Mouse (Mus musculus) urinary bladder, postnatal 25 days (tissue): Measurements from ENCODE around the gene Kctd10.

Experiments
- DNase-seq: peaks from one replicate; pipeline ENCODE4 v3.0.0; 2022; ENCODE audit warnings: low spot score

The Kctd10 gene

DNA sequence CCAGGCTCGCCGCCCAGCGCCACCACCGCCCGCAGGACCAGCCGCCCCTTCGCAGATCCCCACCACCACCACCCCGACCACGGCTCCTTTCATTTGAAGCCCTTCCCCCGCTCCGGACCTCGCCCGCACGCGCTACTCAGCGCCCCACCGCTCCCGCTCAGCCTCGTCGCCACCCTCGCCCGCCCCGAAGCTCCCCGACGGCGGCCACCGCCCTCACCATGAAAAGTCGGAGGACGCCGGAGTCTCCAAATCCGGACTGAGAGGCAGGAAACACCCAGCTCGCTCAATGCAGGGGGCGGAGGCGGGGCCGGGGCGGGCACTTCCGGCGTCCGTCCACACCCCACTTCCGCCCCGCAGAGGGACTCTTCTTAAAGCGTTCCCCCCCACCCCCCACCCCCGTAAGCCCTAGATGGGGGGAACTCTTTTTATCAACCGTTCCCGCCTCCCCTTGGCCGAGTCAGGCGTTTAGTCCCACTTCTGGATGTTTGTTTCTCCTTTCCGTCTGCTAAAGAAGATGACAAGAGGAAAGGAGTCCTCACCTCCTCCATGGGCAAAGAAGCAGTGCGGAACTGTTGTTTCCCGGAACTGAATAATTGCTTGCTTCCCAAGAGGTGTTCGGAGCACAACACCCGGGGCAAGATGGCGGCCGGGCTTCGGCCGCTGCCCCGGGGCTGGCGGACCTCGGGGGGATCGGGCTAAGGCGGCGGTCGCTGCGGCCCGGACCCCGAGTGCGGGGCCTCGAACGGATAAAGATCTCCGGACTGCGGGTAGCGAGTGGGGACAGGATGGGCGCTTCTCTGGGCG is at the start of gene Kctd10, which contains the start of gene Ube3b:
TSS of gene Kctd10 (minus strand) at position 300 of the 804 bp plus-strand sequence.
TSS of gene Ube3b (plus strand) at position 399 of the 804 bp plus-strand sequence.
- DNase-seq = peak; percentile 73

GRCm38 (mm10) chr5:114429781-114430180 is 49.5 kb upstream of the Kctd10 start:
- DNase-seq = no peak

GRCm38 (mm10) chr5:114428621-114429020 is 48.3 kb upstream of the Kctd10 start:
- no peak for DNase-seq

DNA sequence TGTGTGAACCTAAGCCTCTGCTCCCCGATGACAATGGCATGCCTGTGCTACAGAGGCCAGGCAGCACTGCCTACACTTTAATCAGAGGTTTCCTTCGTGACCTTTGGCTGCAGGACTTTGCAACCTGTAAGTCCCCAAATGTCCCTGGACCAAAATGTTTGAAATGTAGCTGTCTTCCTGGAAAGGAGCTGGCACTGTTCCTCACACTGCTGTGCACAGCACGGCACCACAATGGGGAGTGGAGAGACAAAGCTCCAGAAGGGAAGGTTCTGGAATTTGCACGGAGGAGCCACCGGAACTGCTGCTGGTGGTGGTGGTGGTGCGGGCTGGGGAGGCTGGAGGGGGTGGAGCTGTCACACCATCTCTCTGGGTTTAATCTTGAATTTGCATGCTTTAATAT is 46.4 kb upstream of the Kctd10 start:
- no peak for DNase-seq

GRCm38 (mm10) chr5:114423961-114424360 is 43.7 kb upstream of the Kctd10 start:
- no peak for DNase-seq

- no peak for DNase-seq
These were observed 42.3 kb upstream of the Kctd10 start for GRCm38 (mm10) chr5:114422591-114422990.

- no peak for DNase-seq
These were observed 41.4 kb upstream of the Kctd10 start for GRCm38 (mm10) chr5:114421561-114422298.

GRCm38 (mm10) chr5:114418541-114418940 is 38.2 kb upstream of the Kctd10 start:
- DNase-seq = no peak

- no peak for DNase-seq
These were observed 36.5 kb upstream of the Kctd10 start for GRCm38 (mm10) chr5:114416855-114417254.

DNA sequence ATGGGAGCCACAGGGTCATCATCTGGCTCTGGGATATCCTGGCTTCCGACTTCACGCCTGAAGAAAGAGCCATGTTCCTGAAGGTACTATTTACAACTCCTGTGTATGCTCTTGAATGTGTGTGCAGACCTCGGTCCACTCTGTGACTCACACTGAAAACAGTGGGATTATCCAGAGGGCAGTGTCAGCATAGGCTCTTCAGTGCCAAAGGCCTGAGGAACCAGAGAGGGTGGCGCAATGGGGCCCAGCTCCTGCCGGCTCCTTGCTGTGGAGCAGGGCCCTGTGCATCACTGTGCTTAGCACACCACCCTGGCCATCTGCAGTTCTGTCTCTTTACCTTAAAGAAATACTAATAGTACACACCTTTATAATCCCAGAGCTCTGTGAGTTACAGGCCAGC is 35.3 kb upstream of the Kctd10 start:
- DNase-seq = no peak

DNA sequence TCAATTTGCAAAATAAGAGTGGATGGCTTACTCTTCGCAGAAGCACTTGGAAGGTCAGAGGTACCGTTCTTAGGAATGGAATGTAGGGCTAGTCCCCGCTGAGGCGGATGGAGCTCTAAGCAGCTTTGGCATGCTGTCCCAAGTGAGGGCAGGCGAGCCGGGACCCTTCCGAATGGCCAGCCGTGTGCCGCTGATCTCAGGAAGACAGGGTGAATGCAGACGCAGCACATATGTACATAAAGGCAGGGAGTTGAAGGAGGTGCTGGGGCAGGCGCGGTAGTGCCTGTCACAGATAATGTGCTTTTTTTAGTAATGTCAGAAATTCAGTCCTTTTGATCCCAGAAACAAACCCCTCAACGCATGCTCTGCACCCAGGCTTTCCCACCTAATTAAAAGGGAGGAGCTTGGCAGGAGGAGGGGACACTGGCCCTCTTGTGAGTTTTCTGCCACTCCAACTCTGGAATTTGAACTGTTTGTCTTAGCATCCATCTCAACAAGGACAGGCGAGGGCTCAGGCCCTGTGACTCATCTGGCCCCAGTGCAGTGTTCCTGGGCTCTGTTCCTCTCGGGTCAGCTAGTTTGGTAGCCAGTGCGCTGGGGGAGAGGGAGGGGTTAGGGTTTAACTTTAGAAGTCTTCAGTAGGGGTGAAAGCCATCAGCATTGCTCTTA is 32.9 kb upstream of the Kctd10 start:
- DNase-seq = no peak

GRCm38 (mm10) chr5:114412361-114412998 is 32.2 kb upstream of the Kctd10 start:
- no peak for DNase-seq

GRCm38 (mm10) chr5:114410429-114410828 is 30.1 kb upstream of the Kctd10 start:
- no peak for DNase-seq

GRCm38 (mm10) chr5:114408846-114409245 is 28.5 kb upstream of the Kctd10 start:
- DNase-seq = no peak

DNA sequence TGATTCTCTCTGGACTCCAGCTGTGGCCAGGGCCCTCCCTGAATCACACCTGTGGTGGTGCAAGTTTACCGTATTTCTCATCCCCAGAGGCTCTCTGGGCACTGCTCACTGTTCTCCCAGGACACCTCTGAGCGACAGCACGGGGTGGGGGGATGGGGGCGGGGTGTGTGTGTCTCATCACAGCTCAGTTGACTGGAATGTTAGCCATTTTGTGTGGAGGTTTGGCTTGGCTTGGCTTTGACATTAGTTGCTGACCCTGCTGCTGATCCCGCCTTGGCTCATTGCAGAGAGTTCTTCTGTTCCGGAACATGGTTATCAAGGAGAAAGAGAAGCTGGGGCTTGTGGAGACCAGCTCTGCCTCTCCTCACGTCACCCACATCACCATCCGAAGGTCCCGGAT is 27.5 kb upstream of the Kctd10 start:
- DNase-seq = no peak

DNA sequence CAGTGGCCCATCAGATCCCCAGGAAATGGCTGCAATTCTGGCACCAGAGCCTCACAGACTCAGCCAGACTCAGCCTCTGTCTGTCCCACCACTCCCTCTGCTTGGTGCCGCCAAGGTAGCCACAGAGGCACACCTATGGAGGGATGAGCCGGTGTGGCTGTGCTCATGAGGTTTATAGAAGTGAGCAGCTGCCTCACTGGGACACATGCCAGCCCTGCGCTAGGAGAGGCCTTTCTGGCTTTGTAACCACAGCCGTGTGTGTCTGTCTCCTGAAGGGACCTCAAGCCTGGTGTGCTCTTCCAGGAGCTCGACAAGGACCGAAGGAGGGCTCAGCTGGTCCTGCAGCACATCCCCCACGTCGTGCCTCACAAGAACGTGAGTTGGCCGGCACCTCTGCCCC is 27.0 kb upstream of the Kctd10 start:
- DNase-seq = no peak

- no peak for DNase-seq
These were observed 26.3 kb upstream of the Kctd10 start for GRCm38 (mm10) chr5:114406592-114406991.

DNA sequence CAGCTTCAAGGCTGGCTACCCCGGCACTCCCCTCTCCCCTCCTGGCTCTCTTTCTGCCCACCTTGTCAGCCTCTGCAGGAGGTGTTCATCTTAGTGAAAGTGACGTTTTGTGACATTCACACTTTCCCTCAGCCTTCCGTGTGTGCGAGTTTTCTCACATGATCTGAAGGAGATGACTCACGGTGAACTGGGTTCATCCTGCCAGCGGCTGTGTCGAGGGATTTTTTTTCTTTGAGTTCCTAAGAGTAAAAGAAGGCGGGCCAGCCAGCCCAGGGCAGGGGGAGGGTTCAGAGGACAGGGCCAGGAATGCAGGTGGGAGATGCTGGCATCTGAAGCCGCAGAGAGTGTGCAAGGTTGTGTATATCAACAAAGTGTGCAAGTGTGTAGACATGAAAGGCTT is 12.9 kb upstream of the Kctd10 start:
- no peak for DNase-seq

DNA sequence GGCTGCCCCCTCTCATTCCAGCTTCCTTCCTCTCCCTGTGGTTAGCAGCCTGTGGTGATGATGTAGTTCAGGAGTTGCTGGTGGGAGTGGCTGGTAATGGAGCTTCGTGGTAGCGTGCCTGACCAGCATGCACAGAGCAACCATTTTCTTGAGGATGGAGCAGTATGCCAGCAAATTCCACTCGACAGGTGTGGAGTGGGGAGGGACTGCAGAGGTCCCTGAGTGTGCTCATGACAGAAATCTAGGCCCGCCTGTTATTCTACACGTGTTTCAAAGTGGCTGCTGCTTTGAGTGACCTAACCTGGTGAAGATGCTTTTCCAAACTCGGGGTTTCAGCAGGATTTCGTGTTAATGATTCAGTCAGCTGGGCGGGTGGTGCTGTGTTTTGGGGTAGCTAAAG is 4.1 kb upstream of the Kctd10 start:
- DNase-seq = no peak

DNA sequence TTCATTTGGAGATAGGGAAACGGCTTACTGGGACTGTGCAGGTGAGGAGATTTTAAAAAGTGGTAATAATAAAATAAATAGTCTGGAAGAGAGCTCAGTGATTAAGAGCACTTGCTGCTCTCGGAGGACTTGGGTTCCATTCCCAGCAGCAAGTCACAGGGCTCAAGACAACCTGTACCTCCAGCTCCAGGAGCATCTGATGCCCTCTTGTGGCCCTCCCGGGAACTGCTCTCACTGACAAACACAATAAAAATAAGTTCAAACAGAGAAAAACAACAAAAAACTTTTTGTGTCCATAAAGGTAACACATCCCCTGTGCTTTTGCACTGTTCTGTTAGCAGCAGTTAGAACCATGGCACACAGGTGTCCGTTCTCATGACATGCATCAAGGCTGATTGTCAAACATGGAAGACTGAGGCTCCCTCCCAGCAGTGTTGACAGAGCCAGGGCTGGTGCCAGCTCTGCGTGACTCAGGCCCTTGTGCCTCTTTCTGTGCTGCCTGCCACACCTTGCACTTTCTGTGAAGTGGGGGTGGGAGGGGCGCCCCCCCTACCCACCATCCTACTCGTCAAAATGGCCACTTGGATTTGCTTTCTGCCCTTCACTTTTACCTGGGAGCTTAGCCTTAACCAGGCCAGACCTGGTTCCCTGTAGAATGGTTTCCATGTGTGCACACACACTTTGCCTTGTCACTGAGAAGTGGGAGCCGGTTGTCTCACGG is 3.0 kb upstream of the Kctd10 start:
- no peak for DNase-seq

GRCm38 (mm10) chr5:114381013-114381351 is 674 bp upstream of the Kctd10 start:
- no peak for DNase-seq

DNA sequence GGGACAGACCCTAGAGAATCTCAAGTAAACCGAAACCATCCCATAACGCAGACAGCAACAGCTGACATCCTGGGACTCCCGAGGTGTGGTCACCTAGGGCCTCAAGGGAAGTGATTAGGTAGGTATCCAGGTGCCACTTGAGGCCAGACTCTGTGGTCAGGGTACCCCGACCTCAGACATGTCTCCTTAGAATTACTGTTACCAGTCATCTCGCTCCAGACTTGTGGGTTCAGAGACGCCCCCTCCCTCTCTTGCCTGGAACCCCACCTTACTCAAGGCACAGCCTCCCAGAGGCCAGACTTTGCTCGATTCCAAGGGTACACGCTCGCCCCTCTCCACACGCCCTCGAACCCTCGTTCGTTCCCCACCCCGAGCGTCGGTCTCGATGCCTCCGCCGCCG is 545 bp downstream of the Kctd10 start:
- no peak for DNase-seq
